Mouse (Mus musculus): ENCODE results near the gene Stau1.

- TF ChIP-seq POLR2A (IDR thresholded peaks at IDR 0.05; ENCODE audit: low read depth, low read length) (no peak), CTCF (IDR thresholded peaks at IDR 0.05; ENCODE audit: borderline replicate concordance, insufficient read depth, low read length) (no peak)
These were observed 31.3 kb downstream of the Stau1 start for GRCm38 (mm10) chr2:166964773-166965172.
